Mouse (Mus musculus) myocyte (in vitro differentiated cells): ENCODE results near the gene Kank2.

ENCODE experiments used
- E2F4 ChIP-seq: IDR thresholded peaks from one replicate; pipeline ENCODE4 v1.6.1; 2011; ENCODE audit warnings: mild to moderate bottlenecking, control low read depth, moderate library complexity; ENCODE audit not compliant: insufficient read depth
- MAX ChIP-seq: IDR thresholded peaks from one replicate; pipeline ENCODE4 v1.6.1; 2011; ENCODE audit warnings: low read depth, mild to moderate bottlenecking, control low read depth
- POLR2A ChIP-seq: IDR thresholded peaks from one replicate; pipeline ENCODE4 v1.6.1; 2011; ENCODE audit warnings: low read depth, mild to moderate bottlenecking, control low read depth, moderate library complexity; ENCODE audit not compliant: insufficient read length
- USF1 ChIP-seq: IDR thresholded peaks from one replicate; pipeline ENCODE4 v1.6.1; 2011; ENCODE audit warnings: low read depth, mild to moderate bottlenecking, control low read depth, moderate library complexity

DNA sequence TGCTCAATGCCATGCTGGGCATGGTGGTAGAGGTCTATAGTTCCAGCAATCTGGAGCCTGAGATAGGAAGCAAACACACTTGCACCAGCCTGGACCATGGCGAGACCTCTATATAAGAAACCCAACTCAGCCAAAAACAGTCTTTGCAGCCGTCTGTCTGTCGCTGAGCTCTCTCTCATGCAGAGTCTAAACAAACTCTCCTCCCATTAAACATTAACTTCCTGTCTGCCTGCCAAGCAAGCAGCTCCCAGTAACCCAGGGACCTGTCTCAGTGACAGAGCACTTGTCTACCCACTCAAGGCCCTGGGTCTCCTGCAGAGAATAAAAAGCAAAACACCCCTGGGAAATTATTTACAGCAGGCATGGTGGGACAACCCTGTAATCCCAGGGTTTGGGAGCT is 62.0 kb downstream of the Kank2 start:
- TF ChIP-seq POLR2A (no peak), USF1 (no peak), MAX (no peak), E2F4 (no peak)
